Mouse (Mus musculus) cerebellum, adult 18-20 months (tissue): ENCODE data around the gene Dnajc15.

ENCODE experiments used
- DNase-seq, 2 experiments: peaks; one replicate each; pipeline ENCODE4 v3.0.0; 2021

Dnajc15 gene

GRCm38 (mm10) chr14:77853951-77854350, 21.0 kb downstream of the Dnajc15 start:
- no peak for DNase-seq

GRCm38 (mm10) chr14:77849852-77850251, 25.1 kb downstream of the Dnajc15 start:
- DNase-seq, result no peak

GRCm38 (mm10) chr14:77848349-77848748, 26.6 kb downstream of the Dnajc15 start:
- DNase-seq, result no peak

- no peak for DNase-seq
Observed at GRCm38 (mm10) chr14:77846206-77846605, 28.7 kb downstream of the Dnajc15 start.

GRCm38 (mm10) chr14:77845479-77845878, 29.4 kb downstream of the Dnajc15 start:
- DNase-seq, result no peak

GRCm38 (mm10) chr14:77840574-77840973, 34.4 kb downstream of the Dnajc15 start:
- DNase-seq, result no peak

GRCm38 (mm10) chr14:77840078-77840477, 34.8 kb downstream of the Dnajc15 start:
- DNase-seq, result no peak

GRCm38 (mm10) chr14:77836794-77837193, 38.1 kb downstream of the Dnajc15 start:
- DNase-seq, result no peak

GRCm38 (mm10) chr14:77832359-77832758, 42.6 kb downstream of the Dnajc15 start:
- DNase-seq, result no peak

- DNase-seq, result no peak
Observed at GRCm38 (mm10) chr14:77831936-77832335, 43.0 kb downstream of the Dnajc15 start.

GRCm38 (mm10) chr14:77829673-77830072, 45.3 kb downstream of the Dnajc15 start:
- no peak for DNase-seq

GRCm38 (mm10) chr14:77825891-77826290, 49.0 kb downstream of the Dnajc15 start:
- DNase-seq, result no peak

- no peak for DNase-seq
Observed at GRCm38 (mm10) chr14:77825121-77825520, 49.8 kb downstream of the Dnajc15 start.

GRCm38 (mm10) chr14:77819841-77820240, 55.1 kb downstream of the Dnajc15 start:
- DNase-seq, result no peak

GRCm38 (mm10) chr14:77817561-77817960, 57.4 kb downstream of the Dnajc15 start:
- DNase-seq, result no peak

GRCm38 (mm10) chr14:77814935-77815334, 60.0 kb downstream of the Dnajc15 start:
- peak; percentile 30 to 39 for DNase-seq

GRCm38 (mm10) chr14:77812890-77813289, 62.0 kb downstream of the Dnajc15 start:
- DNase-seq, result no peak

- DNase-seq, result no peak
Observed at GRCm38 (mm10) chr14:77811466-77811865, 63.5 kb downstream of the Dnajc15 start.

- no peak for DNase-seq
Observed at GRCm38 (mm10) chr14:77807836-77808235, 67.1 kb downstream of the Dnajc15 start.

- no peak for DNase-seq
Observed at GRCm38 (mm10) chr14:77806345-77806744, 68.6 kb downstream of the Dnajc15 start.

- DNase-seq, result no peak
Observed at GRCm38 (mm10) chr14:77802268-77802630, 72.7 kb downstream of the Dnajc15 start.

- no peak for DNase-seq
Observed at GRCm38 (mm10) chr14:77801571-77802267, 73.2 kb downstream of the Dnajc15 start.

GRCm38 (mm10) chr14:77796506-77796905, 78.4 kb downstream of the Dnajc15 start:
- no peak for DNase-seq

- no peak for DNase-seq
Observed at GRCm38 (mm10) chr14:77795240-77795639, 79.7 kb downstream of the Dnajc15 start.

- no peak for DNase-seq
Observed at GRCm38 (mm10) chr14:77794285-77794949, 80.5 kb downstream of the Dnajc15 start.
